Mouse (Mus musculus): ENCODE measurements at regions not wholly inside any gene's neighbourhood (a gene's known extent, or its start where the extent isn't known, plus 50 kb on each side); places are given as distances from the start of the nearest gene placed in this dataset.
"Not testable (repeated sequence)": the region's sequence is repeated elsewhere in the genome, so short reads cannot be mapped to it uniquely, and the experiment has no call there.

GRCm38 (mm10) chr11:8754508-8754907 lies 90.2 kb upstream of the Tns3 start:
- not testable (repeated sequence) for H3K27me3 ChIP-seq (ENCODE audit: control insufficient read depth, insufficient read depth, low read length); H3K9me3 ChIP-seq (ENCODE audit: control insufficient read depth, low read length); H3K4me2 ChIP-seq (replicated peaks); H3K4me3 ChIP-seq (replicated peaks; ENCODE audit: low read length); H3K9ac ChIP-seq; H3K36me3 ChIP-seq (replicated peaks; ENCODE audit: control insufficient read depth, insufficient read depth); H3K27ac ChIP-seq; H3K4me1 ChIP-seq (replicated peaks; ENCODE audit: control insufficient read depth, insufficient read depth, low read length); ATAC-seq (ENCODE audit: low FRiP score)
- 28% methylated on average over 2 of the region's 2 CpGs for WGBS
- DNase-seq (ENCODE audit: low spot score) = peak; percentile 7

GRCm38 (mm10) chr11:8735784-8736183 lies 71.4 kb upstream of the Tns3 start:
- H3K9ac ChIP-seq; DNase-seq (ENCODE audit: low spot score); H3K36me3 ChIP-seq (replicated peaks; ENCODE audit: control insufficient read depth, insufficient read depth); H3K9me3 ChIP-seq (ENCODE audit: control insufficient read depth, low read length); H3K27ac ChIP-seq; H3K27me3 ChIP-seq (ENCODE audit: control insufficient read depth, insufficient read depth, low read length); H3K4me1 ChIP-seq (replicated peaks; ENCODE audit: control insufficient read depth, insufficient read depth, low read length); H3K4me2 ChIP-seq (replicated peaks); ATAC-seq (ENCODE audit: low FRiP score); H3K4me3 ChIP-seq (replicated peaks; ENCODE audit: low read length): not testable (repeated sequence)
- 91% methylated on average over 3 of the region's 3 CpGs for WGBS

- WGBS = 81% methylated on average over 5 of the region's 5 CpGs
- no peak for DNase-seq (ENCODE audit: low spot score)
- H3K27me3 ChIP-seq (ENCODE audit: control insufficient read depth, insufficient read depth, low read length) = no peaks in the 10 kb centered on the region
- H3K4me2 ChIP-seq (replicated peaks) = no peak overlapping the region
- H3K36me3 ChIP-seq (replicated peaks; ENCODE audit: control insufficient read depth, insufficient read depth) = no peaks in the 10 kb centered on the region
- no peaks in the 10 kb centered on the region for H3K4me1 ChIP-seq (replicated peaks; ENCODE audit: control insufficient read depth, insufficient read depth, low read length)
- no peak overlapping the region for H3K9ac ChIP-seq
- H3K4me3 ChIP-seq (replicated peaks; ENCODE audit: low read length) = no peak overlapping the region
- H3K27ac ChIP-seq = no peak overlapping the region
- no peaks in the 10 kb centered on the region for H3K9me3 ChIP-seq (ENCODE audit: control insufficient read depth, low read length)
- ATAC-seq (ENCODE audit: low FRiP score) = no peak
Measured at GRCm38 (mm10) chr11:8727007-8727406, 62.7 kb upstream of the Tns3 start.

- H3K4me2 ChIP-seq (replicated peaks) = no peak overlapping the region
- H3K4me1 ChIP-seq (replicated peaks; ENCODE audit: control insufficient read depth, insufficient read depth, low read length) = no peaks in the 10 kb centered on the region
- no peaks in the 10 kb centered on the region for H3K9me3 ChIP-seq (ENCODE audit: control insufficient read depth, low read length)
- peak; percentile 10 for DNase-seq (ENCODE audit: low spot score)
- no peak overlapping the region for H3K4me3 ChIP-seq (replicated peaks; ENCODE audit: low read length)
- H3K36me3 ChIP-seq (replicated peaks; ENCODE audit: control insufficient read depth, insufficient read depth) = no peaks in the 10 kb centered on the region
- no peak overlapping the region for H3K9ac ChIP-seq
- no peaks in the 10 kb centered on the region for H3K27me3 ChIP-seq (ENCODE audit: control insufficient read depth, insufficient read depth, low read length)
- ATAC-seq (ENCODE audit: low FRiP score) = no peak
- WGBS = 88% methylated on average over 4 of the region's 4 CpGs
- no peak overlapping the region for H3K27ac ChIP-seq
Measured at GRCm38 (mm10) chr11:8725505-8725904, 61.2 kb upstream of the Tns3 start.

- H3K4me1 ChIP-seq (replicated peaks; ENCODE audit: control insufficient read depth, insufficient read depth, low read length) = no peaks in the 10 kb centered on the region
- H3K36me3 ChIP-seq (replicated peaks; ENCODE audit: control insufficient read depth, insufficient read depth) = no peaks in the 10 kb centered on the region
- H3K4me2 ChIP-seq (replicated peaks) = no peak overlapping the region
- DNase-seq (ENCODE audit: low spot score) = peak; percentile 10
- no peaks in the 10 kb centered on the region for H3K9me3 ChIP-seq (ENCODE audit: control insufficient read depth, low read length)
- no peaks in the 10 kb centered on the region for H3K27me3 ChIP-seq (ENCODE audit: control insufficient read depth, insufficient read depth, low read length)
- no peak overlapping the region for H3K4me3 ChIP-seq (replicated peaks; ENCODE audit: low read length)
- ATAC-seq (ENCODE audit: low FRiP score) = no peak
- H3K27ac ChIP-seq = no peak overlapping the region
- WGBS = 10% methylated on average over 5 of the region's 5 CpGs
- no peak overlapping the region for H3K9ac ChIP-seq
Measured at GRCm38 (mm10) chr11:8723102-8723640, 58.8 kb upstream of the Tns3 start.

- ATAC-seq (ENCODE audit: low FRiP score) (no peak), DNase-seq (ENCODE audit: low spot score) (peak; percentile 22)
- Histone ChIP-seq H3K36me3 (replicated peaks; ENCODE audit: control insufficient read depth, insufficient read depth) (no peaks in the 10 kb centered on the region), H3K4me3 (replicated peaks; ENCODE audit: low read length) (no peak overlapping the region), H3K27me3 (ENCODE audit: control insufficient read depth, insufficient read depth, low read length) (no peaks in the 10 kb centered on the region), H3K9me3 (ENCODE audit: control insufficient read depth, low read length) (no peaks in the 10 kb centered on the region), H3K9ac (no peak overlapping the region), H3K4me2 (replicated peaks) (no peak overlapping the region), H3K4me1 (replicated peaks; ENCODE audit: control insufficient read depth, insufficient read depth, low read length) (no peaks in the 10 kb centered on the region; the same call in 1 of the 2 replicates), H3K27ac (no peak overlapping the region)
- 86% methylated on average over 11 of the region's 11 CpGs for WGBS
Measured at GRCm38 (mm10) chr11:8719211-8719966, 55.1 kb upstream of the Tns3 start.

- 96% methylated on average over 3 of the region's 3 CpGs for WGBS
- Histone ChIP-seq H3K9ac (no peak overlapping the region), H3K4me2 (replicated peaks) (no peak overlapping the region), H3K4me1 (replicated peaks; ENCODE audit: control insufficient read depth, insufficient read depth, low read length) (no peaks in the 10 kb centered on the region; the same call in 1 of the 2 replicates), H3K36me3 (replicated peaks; ENCODE audit: control insufficient read depth, insufficient read depth) (no peaks in the 10 kb centered on the region), H3K4me3 (replicated peaks; ENCODE audit: low read length) (no peak overlapping the region), H3K27ac (no peak overlapping the region), H3K27me3 (ENCODE audit: control insufficient read depth, insufficient read depth, low read length) (no peaks in the 10 kb centered on the region), H3K9me3 (ENCODE audit: control insufficient read depth, low read length) (no peaks in the 10 kb centered on the region)
- DNase-seq (ENCODE audit: low spot score) (no peak), ATAC-seq (ENCODE audit: low FRiP score) (no peak)
Measured at GRCm38 (mm10) chr11:8717774-8718173, 53.4 kb upstream of the Tns3 start.

GRCm38 (mm10) chr11:8716858-8717257 lies 52.5 kb upstream of the Tns3 start:
- Histone ChIP-seq H3K4me3 (replicated peaks; ENCODE audit: low read length) (no peak overlapping the region), H3K27ac (no peak overlapping the region), H3K36me3 (replicated peaks; ENCODE audit: control insufficient read depth, insufficient read depth) (no peaks in the 10 kb centered on the region), H3K4me1 (replicated peaks; ENCODE audit: control insufficient read depth, insufficient read depth, low read length) (no peaks in the 10 kb centered on the region; the same call in 1 of the 2 replicates), H3K9me3 (ENCODE audit: control insufficient read depth, low read length) (no peaks in the 10 kb centered on the region), H3K4me2 (replicated peaks) (no peak overlapping the region), H3K9ac (no peak overlapping the region), H3K27me3 (ENCODE audit: control insufficient read depth, insufficient read depth, low read length) (no peaks in the 10 kb centered on the region)
- 85% methylated on average over 5 of the region's 5 CpGs for WGBS
- DNase-seq (ENCODE audit: low spot score) = no peak
- ATAC-seq (ENCODE audit: low FRiP score) = no peak

- no peak overlapping the region for H3K4me3 ChIP-seq (replicated peaks; ENCODE audit: low read length)
- no peak overlapping the region for H3K9ac ChIP-seq
- no peaks in the 10 kb centered on the region; the same call in 1 of the 2 replicates for H3K4me1 ChIP-seq (replicated peaks; ENCODE audit: control insufficient read depth, insufficient read depth, low read length)
- no peak overlapping the region for H3K27ac ChIP-seq
- H3K36me3 ChIP-seq (replicated peaks; ENCODE audit: control insufficient read depth, insufficient read depth) = no peaks in the 10 kb centered on the region
- no peak overlapping the region for H3K4me2 ChIP-seq (replicated peaks)
- WGBS = 60% methylated on average over 2 of the region's 2 CpGs
- no peaks in the 10 kb centered on the region for H3K9me3 ChIP-seq (ENCODE audit: control insufficient read depth, low read length)
- H3K27me3 ChIP-seq (ENCODE audit: control insufficient read depth, insufficient read depth, low read length) = no peaks in the 10 kb centered on the region
- no peak for DNase-seq (ENCODE audit: low spot score)
- ATAC-seq (ENCODE audit: low FRiP score) = peak; percentile 54; the same call in 1 of the 2 replicates
Measured at GRCm38 (mm10) chr11:8715775-8716174, 51.4 kb upstream of the Tns3 start.

Data from hindbrain, embryonic 14.5 days (tissue).